Comparison of ENCODE assay signal across 8 mouse cellular contexts in genomic region chr2:102743918-102744696, GRCm38 (mm10).
DNase-seq lines count a peak whose midpoint lies in the region.

No protein-coding gene starts in this region.

- H3K36me3 ChIP-seq in midbrain, embryonic 10.5 days = peaks cover 15% of the 10 kb centered on the region; the same call in 1 of the 2 replicates

- peak overlapping the region; percentile 87 for H3K27ac ChIP-seq in midbrain, embryonic 10.5 days (replicated peaks)

- no peaks in the 10 kb centered on the region for H3K9me3 ChIP-seq in midbrain, embryonic 10.5 days (replicated peaks)

- H3K27me3 ChIP-seq in midbrain, embryonic 10.5 days (ENCODE audit: low read depth, poor library complexity, severe bottlenecking) = no peaks in the 10 kb centered on the region

- no peak overlapping the region for H3K4me3 ChIP-seq in midbrain, embryonic 10.5 days

- DNase-seq in cerebellum, adult 18-20 months = peak; percentile 28 to 32
- no peak for DNase-seq in cerebellum, adult 9-10 months
- DNase-seq in 3134 (ENCODE audit: extremely low read depth, insufficient read length, low spot score) = peak; percentile 13
- peak; percentile 64 for DNase-seq in adrenal gland, adult 2 months
- peak; percentile 29 for DNase-seq in gastrocnemius, postnatal 10 days
- DNase-seq in layer of hippocampus, adult 11-12 months (ENCODE audit: low spot score) = peak; percentile 83
- peak; percentile 34 for DNase-seq in midbrain, embryonic 10.5 days (ENCODE audit: low spot score)
- DNase-seq in spleen, adult 12 weeks (ENCODE audit: low spot score) = peak; percentile 23

- WGBS in midbrain, embryonic 10.5 days = 63% methylated on average over 10 of the region's 10 CpGs

- H3K4me1 ChIP-seq in midbrain, embryonic 10.5 days = peaks cover 23% of the 10 kb centered on the region
